Mouse (Mus musculus): ENCODE data around the gene Plekhn1. TPM values are rescaled to one million over a fixed set of nuclear protein-coding genes. Genes with fewer than 3 reads are reported as not detected.

Plekhn1 gene
- polyA plus RNA-seq, 1 experiment from 2014 or later, result 11.7 TPM

DNA sequence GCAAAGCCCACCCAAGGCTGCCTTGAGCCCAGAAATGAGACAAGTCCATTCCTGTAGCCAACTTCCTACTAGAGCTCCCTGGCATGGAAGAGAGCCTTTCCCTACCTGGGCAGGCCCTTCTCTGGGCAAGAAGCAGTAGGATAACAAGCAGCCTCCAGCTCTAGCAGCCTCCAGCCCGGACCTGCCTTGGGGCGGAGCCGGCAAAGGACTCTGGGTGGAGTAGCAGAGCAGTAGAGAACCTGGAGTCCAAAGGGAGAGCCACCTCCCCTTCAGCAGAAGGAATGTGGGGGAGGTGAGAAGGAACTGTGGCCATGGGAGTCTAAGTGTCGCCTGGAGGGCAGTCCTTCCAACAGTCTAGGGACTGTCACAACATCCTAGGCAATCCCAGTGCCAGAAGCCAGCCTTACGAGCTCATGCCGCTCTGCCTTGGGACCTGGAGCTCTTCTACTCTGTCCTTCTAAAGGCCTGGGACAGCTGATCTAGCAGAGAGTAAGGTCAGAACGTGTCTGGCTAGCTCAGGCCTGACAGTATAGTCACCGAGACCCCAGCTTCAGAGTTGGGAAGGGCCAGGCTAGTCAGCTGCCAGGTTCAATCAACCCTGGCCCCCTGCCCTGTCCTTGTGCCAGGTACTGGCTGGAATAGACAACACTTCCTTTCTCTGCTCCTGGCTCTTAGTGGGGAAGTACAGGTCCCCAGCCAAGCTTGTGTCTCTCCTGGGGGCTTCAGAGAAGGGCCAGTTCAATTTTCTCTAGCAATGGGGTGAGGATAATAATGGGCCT, 42.0 kb downstream of the Plekhn1 start:
- peak overlapping the region; percentile 50 for H3K9ac ChIP-seq (ENCODE audit: low read depth, low read length)
- no peaks in the 10 kb centered on the region for H3K9me3 ChIP-seq (ENCODE audit: control insufficient read depth, low read length)
- ATAC-seq, result peak; percentile 73
- no peaks in the 10 kb centered on the region for H3K27me3 ChIP-seq (replicated peaks; ENCODE audit: control insufficient read depth, insufficient read depth, low read length)
- H3K27ac ChIP-seq (ENCODE audit: low read length), result peak overlapping the region; percentile 86
- H3K4me2 ChIP-seq (ENCODE audit: low read depth, low read length), result peak overlapping the region; percentile 29
- peaks cover 66% of the 10 kb centered on the region for H3K4me1 ChIP-seq (ENCODE audit: control insufficient read depth, insufficient read depth, low read length)
- peaks cover 4% of the 10 kb centered on the region; the same call in 1 of the 2 replicates for H3K36me3 ChIP-seq (ENCODE audit: control insufficient read depth, insufficient read depth, low read length)
- no peak overlapping the region for H3K4me3 ChIP-seq (ENCODE audit: low read length)
- WGBS, result 40% methylated on average over 8 of the region's 8 CpGs

DNA sequence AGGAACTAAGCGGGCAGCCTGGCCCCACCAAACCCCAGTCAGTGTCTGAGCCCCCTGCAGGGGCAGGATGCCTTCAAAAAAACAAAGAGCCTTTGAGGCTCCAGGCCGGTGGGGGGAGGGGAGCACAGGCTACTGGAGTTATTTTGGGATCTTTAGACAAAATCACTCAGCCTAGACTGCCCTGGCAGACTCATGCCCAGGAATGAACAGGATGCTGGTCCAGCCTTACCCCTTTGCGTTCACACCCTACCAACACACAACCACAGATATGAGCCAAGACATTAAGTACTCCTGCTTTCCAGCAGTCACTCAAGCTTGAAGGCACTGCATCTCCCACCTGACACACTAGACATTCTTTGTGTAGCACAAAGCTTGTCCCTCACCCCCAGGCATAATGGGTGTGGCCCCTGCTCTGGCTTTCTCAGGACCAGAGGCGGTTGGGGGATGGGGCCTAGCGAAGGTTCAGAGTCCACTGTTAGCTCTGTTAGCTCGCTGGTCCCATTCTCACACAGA, 45.8 kb downstream of the Plekhn1 start:
- H3K27ac ChIP-seq (ENCODE audit: low read length), result peak overlapping the region; percentile 39; the same call in 1 of the 2 replicates
- peaks cover 9% of the 10 kb centered on the region for H3K36me3 ChIP-seq (ENCODE audit: control insufficient read depth, insufficient read depth, low read length)
- no peak overlapping the region; the same call in 1 of the 2 replicates for H3K9ac ChIP-seq (ENCODE audit: low read depth, low read length)
- H3K9me3 ChIP-seq (ENCODE audit: control insufficient read depth, low read length), result no peaks in the 10 kb centered on the region
- 33% methylated on average over 6 of the region's 6 CpGs for WGBS
- peak; percentile 65 for ATAC-seq
- H3K4me2 ChIP-seq (ENCODE audit: low read depth, low read length), result peak overlapping the region; percentile 5; the same call in 1 of the 2 replicates
- H3K27me3 ChIP-seq (replicated peaks; ENCODE audit: control insufficient read depth, insufficient read depth, low read length), result no peaks in the 10 kb centered on the region
- H3K4me1 ChIP-seq (ENCODE audit: control insufficient read depth, insufficient read depth, low read length), result peaks cover 66% of the 10 kb centered on the region
- no peak overlapping the region for H3K4me3 ChIP-seq (ENCODE audit: low read length)

DNA sequence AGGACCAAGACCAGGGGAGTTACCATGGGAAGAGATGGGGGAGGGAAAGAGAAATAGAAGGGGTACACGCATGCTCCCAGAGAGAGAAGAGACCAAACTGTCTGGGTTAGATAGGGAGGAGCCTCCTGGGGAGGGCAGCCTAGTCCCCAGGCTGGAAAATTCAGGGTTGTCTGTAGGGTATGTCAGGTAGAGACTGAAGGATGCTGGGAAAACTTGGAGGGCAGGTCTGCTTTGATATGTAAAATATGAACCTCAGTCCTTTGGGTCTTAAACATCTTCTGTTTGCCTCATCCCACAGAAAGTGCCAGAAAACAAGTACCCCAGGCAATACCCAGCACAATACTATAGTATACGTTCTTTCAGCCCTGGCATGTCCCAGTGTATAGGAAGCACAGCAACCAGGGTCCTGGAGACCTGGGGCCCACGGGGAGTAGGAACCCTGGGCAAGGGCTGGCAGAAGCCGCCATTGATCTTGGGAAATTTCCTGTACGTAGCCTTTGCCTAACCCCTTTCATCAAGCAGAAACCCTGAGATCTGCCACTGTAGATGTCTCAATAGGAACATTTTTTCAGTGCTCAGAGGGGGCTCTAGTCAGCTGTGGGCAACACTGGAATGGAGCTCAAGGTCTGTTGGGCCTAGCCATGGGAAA, 46.4 kb downstream of the Plekhn1 start:
- 70% methylated on average over 5 of the region's 5 CpGs for WGBS

DNA sequence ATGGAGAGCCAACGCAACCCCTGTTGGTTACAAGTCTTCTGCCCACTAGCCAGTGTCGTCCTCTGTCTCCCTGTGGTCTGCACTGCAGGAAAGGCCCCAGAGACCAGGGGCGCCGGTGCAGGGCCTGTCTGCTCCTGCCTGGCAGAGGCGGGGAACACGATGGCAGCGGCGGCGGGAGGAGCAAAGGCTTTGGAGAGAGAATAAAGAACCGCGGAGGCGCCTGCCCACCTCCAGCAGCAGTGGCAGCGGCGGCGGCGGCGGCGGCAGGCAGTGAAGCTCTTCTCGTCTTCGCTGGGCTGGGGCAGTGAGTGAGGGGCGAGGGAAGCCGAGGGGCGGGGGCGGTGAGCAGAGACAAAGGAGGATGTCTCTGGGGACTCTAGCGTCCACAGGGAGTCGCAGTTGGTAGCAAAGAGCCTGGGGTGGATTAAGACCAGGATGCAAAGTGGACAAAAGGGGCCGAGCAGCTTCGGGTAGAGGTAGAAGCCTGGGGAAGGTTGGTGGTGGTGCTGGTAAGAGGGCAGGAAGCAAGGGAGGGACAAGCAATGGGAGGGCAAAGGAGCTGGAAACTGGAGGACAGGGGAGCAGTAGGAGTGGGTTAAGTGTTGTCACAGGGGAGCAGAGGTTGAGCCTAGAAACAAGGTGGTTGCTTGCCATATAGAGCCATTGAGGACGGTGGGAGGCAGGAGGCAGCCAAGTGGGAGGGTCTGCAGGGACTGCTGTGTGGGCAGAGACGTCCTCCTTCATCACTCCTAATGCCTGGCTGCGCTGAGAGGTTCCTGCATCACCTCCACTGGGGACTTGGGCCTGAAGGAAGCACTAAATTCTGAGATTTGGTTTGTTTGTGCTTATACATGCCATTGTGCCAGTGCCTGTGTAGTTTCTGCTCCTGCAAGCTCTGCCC, 48.5 kb downstream of the Plekhn1 start:
- Histone ChIP-seq H3K27ac (ENCODE audit: low read length) (no peak overlapping the region), H3K9me3 (ENCODE audit: control insufficient read depth, low read length) (no peaks in the 10 kb centered on the region), H3K4me1 (ENCODE audit: control insufficient read depth, insufficient read depth, low read length) (peaks cover 45% of the 10 kb centered on the region), H3K9ac (ENCODE audit: low read depth, low read length) (peak overlapping the region; percentile 57), H3K4me2 (ENCODE audit: low read depth, low read length) (peak overlapping the region; percentile 9; the same call in 1 of the 2 replicates), H3K36me3 (ENCODE audit: control insufficient read depth, insufficient read depth, low read length) (peaks cover 9% of the 10 kb centered on the region), H3K27me3 (replicated peaks; ENCODE audit: control insufficient read depth, insufficient read depth, low read length) (no peaks in the 10 kb centered on the region), H3K4me3 (ENCODE audit: low read length) (peak overlapping the region; percentile 11)
- ATAC-seq, result no peak
- WGBS, result 30% methylated on average over 31 of the region's 31 CpGs

More for the DNA sequence above, 46.4 kb downstream of the Plekhn1 start:
- H3K27me3 ChIP-seq (replicated peaks; ENCODE audit: control insufficient read depth, insufficient read depth, low read length), result no peaks in the 10 kb centered on the region
- H3K4me2 ChIP-seq (ENCODE audit: low read depth, low read length), result no peak overlapping the region
- peaks cover 60% of the 10 kb centered on the region for H3K4me1 ChIP-seq (ENCODE audit: control insufficient read depth, insufficient read depth, low read length)
- ATAC-seq, result no peak
- no peaks in the 10 kb centered on the region for H3K9me3 ChIP-seq (ENCODE audit: control insufficient read depth, low read length)
- H3K27ac ChIP-seq (ENCODE audit: low read length), result no peak overlapping the region
- H3K9ac ChIP-seq (ENCODE audit: low read depth, low read length), result no peak overlapping the region
- no peak overlapping the region for H3K4me3 ChIP-seq (ENCODE audit: low read length)
- peaks cover 9% of the 10 kb centered on the region for H3K36me3 ChIP-seq (ENCODE audit: control insufficient read depth, insufficient read depth, low read length)

DNA sequence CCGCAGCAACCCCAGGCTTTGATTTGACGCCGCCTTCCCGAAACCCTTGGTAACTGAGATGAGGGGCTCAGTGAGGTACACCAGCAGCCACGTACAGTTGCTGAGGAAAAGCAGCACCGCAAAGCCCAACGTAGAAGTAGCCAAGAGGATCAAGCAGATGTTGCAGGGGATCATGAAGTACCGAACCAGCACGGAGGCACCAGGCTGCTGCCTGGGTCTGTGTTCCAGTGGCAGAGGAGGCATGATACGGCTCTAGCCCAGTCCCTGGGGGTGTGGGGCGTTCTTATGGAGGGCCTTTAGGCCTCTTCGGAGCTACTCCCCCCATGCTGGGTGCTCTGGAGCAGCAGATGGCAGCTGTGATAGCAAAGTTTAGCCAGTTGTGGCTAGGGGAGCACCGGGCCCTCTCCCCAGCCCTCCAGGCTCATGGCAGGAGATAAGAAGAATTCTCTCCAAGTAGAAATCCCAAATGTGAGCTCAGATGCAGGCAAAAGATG, 49.2 kb downstream of the Plekhn1 start:
- no peak for ATAC-seq
- H3K9ac ChIP-seq (ENCODE audit: low read depth, low read length), result peak overlapping the region; percentile 57; the same call in 1 of the 2 replicates

DNA sequence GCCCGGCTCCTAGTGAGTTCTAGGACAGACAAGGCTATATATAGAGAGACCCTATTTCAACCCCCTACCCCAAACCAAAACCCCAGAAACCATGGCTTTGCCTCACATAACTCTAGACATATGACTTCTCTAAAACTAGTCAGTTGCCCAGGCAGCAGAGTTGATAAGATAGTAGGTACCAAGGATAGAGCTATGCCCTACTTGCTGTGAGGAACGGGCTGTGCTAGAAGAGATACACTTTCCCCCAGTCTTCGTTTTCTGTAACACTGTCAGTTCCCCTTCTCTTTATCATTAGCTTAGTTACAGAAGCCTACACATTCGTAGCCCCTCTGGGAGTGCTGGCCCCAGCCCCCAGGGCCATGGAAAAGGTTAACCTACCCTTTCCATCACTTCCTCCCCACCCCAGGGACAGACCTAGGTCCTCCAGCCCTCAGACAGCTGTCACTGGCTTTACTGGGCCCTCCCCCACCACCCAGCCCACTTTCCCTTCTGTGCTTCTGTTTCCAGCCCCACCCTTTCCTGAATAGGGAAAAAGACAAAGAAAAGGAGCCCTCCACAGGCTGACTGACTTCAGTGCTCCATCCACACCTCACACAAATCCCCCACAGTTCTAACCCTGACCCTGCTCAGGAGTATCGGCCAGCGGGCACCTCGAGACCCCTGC, 50.2 kb downstream of the Plekhn1 start:
- H3K4me3 ChIP-seq (ENCODE audit: low read length), result no peak overlapping the region
- H3K4me1 ChIP-seq (ENCODE audit: control insufficient read depth, insufficient read depth, low read length), result peaks cover 34% of the 10 kb centered on the region
- no peak overlapping the region for H3K9ac ChIP-seq (ENCODE audit: low read depth, low read length)
- H3K9me3 ChIP-seq (ENCODE audit: control insufficient read depth, low read length), result no peaks in the 10 kb centered on the region
- peaks cover 5% of the 10 kb centered on the region; the same call in 1 of the 2 replicates for H3K36me3 ChIP-seq (ENCODE audit: control insufficient read depth, insufficient read depth, low read length)
- H3K4me2 ChIP-seq (ENCODE audit: low read depth, low read length), result no peak overlapping the region
- no peak for ATAC-seq
- 80% methylated on average over 7 of the region's 7 CpGs for WGBS
- no peaks in the 10 kb centered on the region for H3K27me3 ChIP-seq (replicated peaks; ENCODE audit: control insufficient read depth, insufficient read depth, low read length)
- no peak overlapping the region for H3K27ac ChIP-seq (ENCODE audit: low read length)

More for the DNA sequence above, 49.2 kb downstream of the Plekhn1 start:
- no peak overlapping the region for H3K27ac ChIP-seq (ENCODE audit: low read length)
- no peak overlapping the region for H3K4me3 ChIP-seq (ENCODE audit: low read length)
- H3K27me3 ChIP-seq (replicated peaks; ENCODE audit: control insufficient read depth, insufficient read depth, low read length), result no peaks in the 10 kb centered on the region
- H3K4me2 ChIP-seq (ENCODE audit: low read depth, low read length), result no peak overlapping the region; the same call in 1 of the 2 replicates
- H3K36me3 ChIP-seq (ENCODE audit: control insufficient read depth, insufficient read depth, low read length), result peaks cover 5% of the 10 kb centered on the region
- H3K9me3 ChIP-seq (ENCODE audit: control insufficient read depth, low read length), result no peaks in the 10 kb centered on the region
- peaks cover 44% of the 10 kb centered on the region for H3K4me1 ChIP-seq (ENCODE audit: control insufficient read depth, insufficient read depth, low read length)
- 80% methylated on average over 13 of the region's 13 CpGs for WGBS

DNA sequence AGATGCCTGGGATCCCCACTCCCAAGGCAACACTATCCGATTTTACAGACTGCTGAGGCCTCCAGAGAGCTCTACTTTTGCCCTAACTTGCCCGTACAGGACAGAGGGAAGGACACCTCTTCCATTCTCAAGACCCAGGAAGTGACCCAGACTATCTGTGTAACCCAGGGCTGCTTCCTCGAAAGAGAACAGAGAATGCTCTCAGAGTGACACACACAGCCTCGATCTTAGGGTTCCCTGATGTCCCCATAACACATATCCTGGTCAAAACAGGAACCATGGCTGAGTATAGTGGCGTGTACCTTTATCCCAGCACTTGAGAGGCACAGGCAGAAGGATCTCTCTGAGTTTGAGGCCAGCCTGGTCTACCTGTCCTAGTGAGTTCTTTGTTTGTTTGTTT, 50.9 kb downstream of the Plekhn1 start:
- H3K27ac ChIP-seq (ENCODE audit: low read length), result no peak overlapping the region
- no peak for ATAC-seq
- H3K9ac ChIP-seq (ENCODE audit: low read depth, low read length), result no peak overlapping the region
- H3K36me3 ChIP-seq (ENCODE audit: control insufficient read depth, insufficient read depth, low read length), result peaks cover 5% of the 10 kb centered on the region; the same call in 1 of the 2 replicates
- no peaks in the 10 kb centered on the region for H3K27me3 ChIP-seq (replicated peaks; ENCODE audit: control insufficient read depth, insufficient read depth, low read length)
- no peak overlapping the region for H3K4me2 ChIP-seq (ENCODE audit: low read depth, low read length)
- peaks cover 27% of the 10 kb centered on the region for H3K4me1 ChIP-seq (ENCODE audit: control insufficient read depth, insufficient read depth, low read length)
- 88% methylated on average over 5 of the region's 5 CpGs for WGBS
- no peaks in the 10 kb centered on the region for H3K9me3 ChIP-seq (ENCODE audit: control insufficient read depth, low read length)
- no peak overlapping the region for H3K4me3 ChIP-seq (ENCODE audit: low read length)

DNA sequence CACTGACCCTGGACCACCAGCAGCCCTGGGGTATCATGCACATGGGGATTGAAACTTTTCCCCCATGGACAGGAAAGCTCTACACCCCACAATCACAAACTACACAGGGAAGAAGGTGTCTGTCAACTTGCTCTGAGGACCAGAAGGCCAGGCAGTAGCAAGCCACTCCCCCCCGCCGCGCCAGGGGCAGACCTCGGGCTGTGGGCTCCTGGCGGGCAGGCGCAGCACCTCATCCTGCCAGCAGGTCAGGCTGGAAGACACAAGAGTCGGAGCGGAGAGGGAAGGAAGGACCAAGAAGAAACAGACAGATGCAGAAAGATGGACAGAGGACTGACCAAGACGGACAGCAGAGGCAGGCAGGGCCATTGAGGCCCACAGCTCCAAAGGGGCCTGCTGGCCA, 57.0 kb downstream of the Plekhn1 start:
- no peak overlapping the region for H3K4me3 ChIP-seq (ENCODE audit: low read length)
- H3K9me3 ChIP-seq (ENCODE audit: control insufficient read depth, low read length), result no peaks in the 10 kb centered on the region
- H3K36me3 ChIP-seq (ENCODE audit: control insufficient read depth, insufficient read depth, low read length), result peaks cover 34% of the 10 kb centered on the region

More for the DNA sequence above, 57.0 kb downstream of the Plekhn1 start:
- no peak for ATAC-seq
- Histone ChIP-seq H3K27me3 (replicated peaks; ENCODE audit: control insufficient read depth, insufficient read depth, low read length) (no peaks in the 10 kb centered on the region), H3K4me1 (ENCODE audit: control insufficient read depth, insufficient read depth, low read length) (no peaks in the 10 kb centered on the region), H3K9ac (ENCODE audit: low read depth, low read length) (no peak overlapping the region), H3K4me2 (ENCODE audit: low read depth, low read length) (no peak overlapping the region), H3K27ac (ENCODE audit: low read length) (no peak overlapping the region)
- WGBS, result 88% methylated on average over 9 of the region's 9 CpGs
